Mouse (Mus musculus) mouse trophoblast stem cell (cell line): ENCODE measurements around the gene Dcps.

Experiments used
- in situ Hi-C, 2 experiments: fragments of 300-500 bp; cut with MseI, MboI; formaldehyde crosslinking; loops; 2 replicates in 1 of 2; 3 replicates in 1 of 2; pipeline ENCODE4 v1.15.1; 2025

Gene Dcps

GRCm38 (mm10) chr9:35135575-35135974 lies 40.3 kb downstream of the Dcps start:
- in situ Hi-C loops, result no loop called here

- in situ Hi-C loops, result no loop called here
Observed at GRCm38 (mm10) chr9:35131637-35132397, 44.0 kb downstream of the Dcps start.

GRCm38 (mm10) chr9:35128995-35129418 lies 46.9 kb downstream of the Dcps start:
- in situ Hi-C loops, result no loop called here

- in situ Hi-C loops, result no loop called here
Observed at GRCm38 (mm10) chr9:35128564-35128963, 47.3 kb downstream of the Dcps start.

- in situ Hi-C loops, result no loop called here
Observed at GRCm38 (mm10) chr9:35127561-35127960, 48.3 kb downstream of the Dcps start.

GRCm38 (mm10) chr9:35127147-35127546 lies 48.7 kb downstream of the Dcps start:
- in situ Hi-C loops, result no loop called here

GRCm38 (mm10) chr9:35124678-35124955 lies 51.2 kb downstream of the Dcps start:
- in situ Hi-C loops, result no loop called here

GRCm38 (mm10) chr9:35123804-35124677 lies 51.8 kb downstream of the Dcps start:
- in situ Hi-C loops, result no loop called here

- in situ Hi-C loops, result no loop called here
Observed at GRCm38 (mm10) chr9:35123456-35123803, 52.4 kb downstream of the Dcps start.

- in situ Hi-C loops, result no loop called here
Observed at GRCm38 (mm10) chr9:35122551-35123266, 53.2 kb downstream of the Dcps start.

GRCm38 (mm10) chr9:35119168-35119567 lies 56.7 kb downstream of the Dcps start, which contains the start of gene St3gal4:
Gene St3gal4 (minus strand): TSS chr9:35119268.
- in situ Hi-C loops, result loop anchor here in 1 of 2 experiments (10.0 kb wide), 1 partner anchor 74 kb away; no protein-coding TSS in a partner anchor

GRCm38 (mm10) chr9:35118563-35118962 lies 57.3 kb downstream of the Dcps start:
- in situ Hi-C loops, result loop anchor here in 1 of 2 experiments (10.0 kb wide), 1 partner anchor 74 kb away; no protein-coding TSS in a partner anchor

GRCm38 (mm10) chr9:35117384-35118295 lies 58.2 kb downstream of the Dcps start:
- in situ Hi-C loops, result loop anchor here in 1 of 2 experiments (10.0 kb wide), 1 partner anchor 73 kb away; no protein-coding TSS in a partner anchor

- in situ Hi-C loops, result loop anchor here in 1 of 2 experiments (10.0 kb wide), 1 partner anchor 72 kb away; no protein-coding TSS in a partner anchor
Observed at GRCm38 (mm10) chr9:35116391-35117381, 59.2 kb downstream of the Dcps start.

GRCm38 (mm10) chr9:35115804-35116203 lies 60.1 kb downstream of the Dcps start:
- in situ Hi-C loops, result loop anchor here in 1 of 2 experiments (10.0 kb wide), 1 partner anchor 71 kb away; no protein-coding TSS in a partner anchor

- in situ Hi-C loops, result loop anchor here in 1 of 2 experiments (10.0 kb wide), 1 partner anchor 70 kb away; no protein-coding TSS in a partner anchor
Observed at GRCm38 (mm10) chr9:35115299-35115698, 60.6 kb downstream of the Dcps start.

- in situ Hi-C loops, result loop anchor here in 1 of 2 experiments (10.0 kb wide), 1 partner anchor 69 kb away; no protein-coding TSS in a partner anchor
Observed at GRCm38 (mm10) chr9:35114234-35114633, 61.6 kb downstream of the Dcps start.

- in situ Hi-C loops, result loop anchor here in 1 of 2 experiments (10.0 kb wide), 1 partner anchor 67 kb away; no protein-coding TSS in a partner anchor
Observed at GRCm38 (mm10) chr9:35111941-35112595, 63.8 kb downstream of the Dcps start.
